Mouse (Mus musculus): Measurements from ENCODE around the gene Ficd.

DNA sequence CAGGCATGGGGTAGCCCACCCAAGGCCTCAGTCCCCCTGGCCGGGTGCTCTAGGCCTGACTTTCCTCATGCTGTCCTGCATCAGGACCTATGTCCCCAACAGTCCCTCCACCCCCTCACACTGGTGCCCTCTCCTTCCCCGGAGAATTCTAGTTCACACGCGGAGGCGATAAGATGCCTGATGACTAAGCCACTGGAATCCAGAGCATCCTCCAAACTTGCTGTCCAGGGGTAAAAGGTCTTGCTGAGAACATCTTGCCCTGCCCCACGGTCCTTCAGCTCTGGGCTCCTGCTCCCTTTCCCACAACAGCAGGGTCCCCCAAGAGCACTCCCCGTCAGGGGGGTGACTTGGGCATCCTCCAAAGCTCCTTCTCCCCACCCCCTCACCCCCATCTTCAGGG lies 47.0 kb downstream of the Ficd start:
- TF ChIP-seq POLR2A (IDR thresholded peaks at IDR 0.05; ENCODE audit: insufficient read length, low read depth) (no peak), MYOD1 (IDR thresholded peaks at IDR 0.05; ENCODE audit: control insufficient read depth in 1 of 3, insufficient read length in 2 of 3, low read depth in 2 of 3) (no peak), USF1 (IDR thresholded peaks at IDR 0.05; ENCODE audit: low read depth) (no peak), TCF12 (IDR thresholded peaks at IDR 0.05; ENCODE audit: insufficient read depth, poor library complexity, severe bottlenecking) (no peak), TCF3 (IDR thresholded peaks at IDR 0.05; ENCODE audit: insufficient read length, low read depth) (no peak), MYOG (IDR thresholded peaks at IDR 0.05; ENCODE audit: control insufficient read depth in 1 of 3, insufficient read depth in 1 of 3, insufficient read length in 2 of 3, low read depth in 2 of 3) (no peak), CEBPB (IDR thresholded peaks at IDR 0.05; ENCODE audit: insufficient read depth, poor library complexity, severe bottlenecking) (no peak)
